Mouse (Mus musculus) retina, embryonic 14.5 days (tissue): ENCODE measurements around the gene Elmo1.

Experiments
- DNase-seq: peaks from one replicate; pipeline ENCODE4 v3.0.0-alpha.2; 2015; ENCODE audit warnings: low spot score

Gene Elmo1

GRCm38 (mm10) chr13:20270148-20270547 is 179.8 kb downstream of the Elmo1 start:
- DNase-seq, result no peak

GRCm38 (mm10) chr13:20271799-20272198 is 181.4 kb downstream of the Elmo1 start:
- DNase-seq, result peak; percentile 20

GRCm38 (mm10) chr13:20272562-20272961 is 182.2 kb downstream of the Elmo1 start:
- DNase-seq, result peak; percentile 56

- DNase-seq, result no peak
Measured at GRCm38 (mm10) chr13:20279889-20280288, 189.5 kb downstream of the Elmo1 start.

- no peak for DNase-seq
Measured at GRCm38 (mm10) chr13:20283891-20284290, 193.5 kb downstream of the Elmo1 start.

GRCm38 (mm10) chr13:20286680-20287079 is 196.3 kb downstream of the Elmo1 start:
- no peak for DNase-seq

- DNase-seq, result no peak
Measured at GRCm38 (mm10) chr13:20288393-20288792, 198.0 kb downstream of the Elmo1 start.

GRCm38 (mm10) chr13:20290412-20290811 is 200.0 kb downstream of the Elmo1 start:
- DNase-seq, result no peak

GRCm38 (mm10) chr13:20292348-20292747 is 202.0 kb downstream of the Elmo1 start:
- peak; percentile 81 for DNase-seq

- no peak for DNase-seq
Measured at GRCm38 (mm10) chr13:20295278-20295970, 205.0 kb downstream of the Elmo1 start.

- peak; percentile 91 for DNase-seq
Measured at GRCm38 (mm10) chr13:20297841-20298240, 207.4 kb downstream of the Elmo1 start.

- DNase-seq, result peak; percentile 64
Measured at GRCm38 (mm10) chr13:20299424-20299823, 209.0 kb downstream of the Elmo1 start.

GRCm38 (mm10) chr13:20300052-20300564 is 209.7 kb downstream of the Elmo1 start:
- DNase-seq, result no peak

- DNase-seq, result no peak
Measured at GRCm38 (mm10) chr13:20300626-20301025, 210.2 kb downstream of the Elmo1 start.

- DNase-seq, result no peak
Measured at GRCm38 (mm10) chr13:20301760-20302159, 211.4 kb downstream of the Elmo1 start.

- DNase-seq, result no peak
Measured at GRCm38 (mm10) chr13:20305621-20306020, 215.2 kb downstream of the Elmo1 start.

- no peak for DNase-seq
Measured at GRCm38 (mm10) chr13:20306180-20307177, 216.1 kb downstream of the Elmo1 start.

GRCm38 (mm10) chr13:20307381-20307780 is 217.0 kb downstream of the Elmo1 start:
- no peak for DNase-seq

GRCm38 (mm10) chr13:20311612-20312011 is 221.2 kb downstream of the Elmo1 start:
- peak; percentile 87 for DNase-seq

GRCm38 (mm10) chr13:20313345-20313744 is 222.9 kb downstream of the Elmo1 start:
- DNase-seq, result no peak

GRCm38 (mm10) chr13:20316139-20316538 is 225.7 kb downstream of the Elmo1 start:
- no peak for DNase-seq

GRCm38 (mm10) chr13:20318615-20319219 is 228.3 kb downstream of the Elmo1 start:
- no peak for DNase-seq
